Mouse (Mus musculus) mouse embryonic stem cell (cell line): ENCODE data around the gene Atp6v1g1.

ENCODE experiments used
- in situ Hi-C, 2 experiments: fragments of 300-500 bp; cut with MboI; formaldehyde crosslinking; loops; 1 replicate in 1 of 2; 3 replicates in 1 of 2; pipeline ENCODE4 v1.14.3; 2019 to 2020; ENCODE audit warnings: low sequenced_read_pairs in 2 of 2, low pct_unique_long_range_greater_than_20kb in 1 of 2, mixed read lengths in 1 of 2; ENCODE audit not compliant: unreplicated experiment in 1 of 2

Gene Atp6v1g1

DNA sequence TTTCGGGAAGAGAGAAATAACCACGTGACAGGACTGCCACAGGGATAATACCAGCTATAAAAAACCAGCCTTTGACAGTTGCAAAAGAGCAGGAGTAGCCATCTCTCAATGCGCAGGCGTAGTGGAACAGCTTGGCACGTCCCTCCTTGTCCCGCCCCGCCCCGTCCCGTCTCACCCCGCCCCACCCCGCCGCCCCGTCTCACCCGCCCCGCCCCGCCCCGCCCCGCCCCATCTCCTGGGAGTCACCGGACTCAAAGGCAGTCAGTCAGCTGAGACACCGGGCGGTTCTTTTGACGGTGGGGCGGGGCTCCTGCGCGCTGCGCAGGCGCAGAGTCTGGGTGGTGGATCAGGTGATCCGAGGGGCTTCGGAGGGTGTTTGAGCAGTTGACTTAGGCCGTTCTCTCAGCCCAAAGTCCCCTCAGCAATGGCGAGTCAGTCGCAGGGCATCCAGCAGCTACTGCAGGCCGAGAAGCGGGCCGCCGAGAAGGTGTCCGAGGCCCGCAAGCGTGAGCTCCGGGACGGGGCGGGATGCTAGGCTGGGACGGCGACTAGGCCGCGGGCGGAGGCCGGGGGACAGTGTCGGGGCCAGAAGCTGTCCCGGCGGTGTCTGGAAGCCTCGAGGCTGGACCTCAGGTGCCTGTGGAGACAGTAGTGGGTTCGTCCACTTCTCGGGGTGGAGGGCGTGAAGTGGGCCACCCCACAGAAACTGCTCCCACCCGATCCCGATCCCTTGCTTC lies at the start of gene Atp6v1g1:
Atp6v1g1 (plus strand) TSS at position 279 of the 737 bp plus-strand sequence.
- in situ Hi-C loops: no loop called here

DNA sequence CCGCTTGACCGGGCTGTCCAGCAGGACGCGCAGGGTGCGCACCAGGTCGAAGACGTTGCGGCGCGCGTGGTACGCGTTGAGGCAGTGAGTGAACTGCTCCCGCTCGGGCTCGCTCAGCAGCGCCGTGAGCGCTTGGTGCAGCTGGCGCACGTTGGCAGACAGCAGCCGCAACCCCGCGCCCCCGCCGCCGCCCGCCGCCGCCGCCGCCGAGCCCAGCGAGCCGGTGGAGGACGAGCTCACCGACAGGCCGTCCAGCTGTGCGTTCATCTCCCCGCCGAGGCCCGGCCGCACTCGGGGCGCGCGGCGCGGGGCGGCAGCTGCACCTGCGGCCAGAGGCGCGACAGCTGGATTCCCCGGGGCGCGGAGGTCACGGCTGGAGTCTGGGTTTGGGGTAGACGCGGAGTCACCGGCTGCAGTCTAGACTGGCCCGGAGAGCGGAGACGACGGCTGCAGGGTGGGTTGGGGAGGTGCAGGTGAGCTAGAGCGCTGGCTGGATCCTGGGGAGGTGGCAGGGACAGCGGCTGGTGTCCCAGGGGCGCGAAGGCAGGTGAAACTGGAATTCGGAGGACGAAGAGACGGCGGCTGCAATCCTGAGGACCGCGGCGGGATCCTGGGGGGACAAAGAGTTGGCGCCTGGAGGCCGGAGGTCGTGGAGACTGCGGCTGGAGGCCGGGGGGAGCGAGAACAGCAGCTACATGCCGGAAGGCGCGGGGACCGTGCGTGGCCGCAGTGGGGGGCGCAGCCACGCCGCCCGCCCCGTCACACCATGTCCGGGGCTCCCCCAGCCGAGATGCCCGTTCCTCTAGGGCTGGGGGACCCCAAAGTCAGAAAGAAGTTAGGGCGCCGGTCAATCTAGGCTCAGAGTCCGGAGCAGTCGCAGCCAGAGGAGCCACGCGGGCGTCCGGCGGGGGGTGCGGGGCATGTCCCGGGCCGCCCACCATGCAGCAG lies 49.3 kb upstream of the Atp6v1g1 start:
- in situ Hi-C loops: no loop called here

DNA sequence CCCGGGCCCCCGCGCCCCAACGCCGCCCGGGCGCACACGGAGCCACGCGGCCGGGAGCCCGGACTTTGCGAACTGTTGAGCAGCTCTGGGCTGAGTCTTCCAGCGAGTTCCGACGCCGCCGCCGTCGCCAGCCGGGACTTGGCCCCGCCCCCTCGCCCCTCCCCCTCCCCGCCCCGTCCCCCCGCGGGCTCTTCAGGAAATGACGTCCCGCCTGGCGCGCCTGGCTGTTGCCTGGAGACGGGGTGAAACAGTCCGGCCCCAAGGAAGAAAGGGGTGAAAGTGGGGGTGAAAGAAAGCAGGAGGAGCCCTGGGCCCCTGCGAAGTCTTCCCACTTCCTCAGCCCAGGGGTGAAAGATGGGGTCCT lies 48.7 kb upstream of the Atp6v1g1 start, which contains the start of gene Whrn:
Whrn (minus strand) TSS at position 77 of the 364 bp plus-strand sequence.
- in situ Hi-C loops: no loop called here

DNA sequence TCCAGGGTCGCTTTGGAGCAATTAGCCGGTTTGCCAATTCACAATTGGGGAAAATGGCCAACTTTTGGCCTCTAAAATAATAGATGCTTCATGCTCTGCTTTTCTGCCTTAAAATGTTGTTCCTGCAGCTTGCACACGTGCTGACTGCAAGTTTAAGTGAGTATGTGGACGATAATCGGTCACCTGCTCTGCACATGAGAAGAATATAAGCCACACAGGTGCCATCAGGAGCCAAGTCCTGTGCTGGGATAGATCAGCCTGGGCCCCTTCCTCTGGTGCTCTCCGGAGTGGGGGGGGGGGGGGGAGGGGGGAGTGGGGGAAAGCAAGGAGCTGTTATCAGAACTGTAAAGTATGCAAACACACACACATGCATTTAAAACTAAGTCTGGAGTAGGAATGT lies 48.3 kb upstream of the Atp6v1g1 start:
- in situ Hi-C loops: no loop called here

DNA sequence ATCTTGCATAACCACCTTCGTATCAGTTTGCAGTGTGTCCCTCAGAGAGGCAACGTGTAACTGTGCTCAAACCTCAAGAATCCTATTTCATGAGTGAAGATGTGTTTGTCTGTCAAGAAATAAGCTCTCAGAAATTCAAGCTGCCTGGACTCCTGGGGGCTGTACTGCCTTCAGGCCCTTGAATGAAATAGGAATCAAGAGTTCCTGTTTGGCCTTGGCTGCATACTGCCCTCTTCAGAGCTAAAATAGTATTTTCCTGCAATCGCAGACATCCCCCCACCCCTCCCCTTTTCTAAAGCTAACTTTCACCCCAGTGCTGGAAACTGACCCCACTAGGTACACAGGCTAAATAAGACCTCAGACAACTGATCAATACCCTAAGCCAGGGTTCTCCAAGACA lies 46.2 kb upstream of the Atp6v1g1 start:
- in situ Hi-C loops: no loop called here

DNA sequence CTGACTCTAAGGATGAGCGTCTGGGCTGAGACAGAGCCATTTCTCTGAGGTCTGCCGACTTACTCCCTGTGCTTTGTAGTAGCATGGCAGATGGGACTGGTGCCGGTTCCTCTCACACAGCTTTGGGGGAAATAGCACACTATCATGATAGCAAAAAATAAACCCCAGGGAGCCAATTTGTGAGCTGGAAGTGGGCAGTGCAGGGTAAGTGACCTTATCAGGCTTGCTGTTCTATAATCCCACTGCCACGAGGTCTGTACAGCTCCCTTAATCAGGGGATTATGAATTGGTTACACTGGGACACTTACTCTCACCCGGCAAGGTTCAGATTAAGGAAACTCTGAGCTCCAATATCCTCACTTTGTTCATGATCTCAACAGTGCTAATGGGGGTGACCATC lies 43.5 kb upstream of the Atp6v1g1 start:
- in situ Hi-C loops: loop anchor here in 1 of 2 experiments (5.0 to 25.0 kb wide), 3 partner anchors 84 to 436 kb away; partner anchors contain the start of genes Gm11213 and Tex48

DNA sequence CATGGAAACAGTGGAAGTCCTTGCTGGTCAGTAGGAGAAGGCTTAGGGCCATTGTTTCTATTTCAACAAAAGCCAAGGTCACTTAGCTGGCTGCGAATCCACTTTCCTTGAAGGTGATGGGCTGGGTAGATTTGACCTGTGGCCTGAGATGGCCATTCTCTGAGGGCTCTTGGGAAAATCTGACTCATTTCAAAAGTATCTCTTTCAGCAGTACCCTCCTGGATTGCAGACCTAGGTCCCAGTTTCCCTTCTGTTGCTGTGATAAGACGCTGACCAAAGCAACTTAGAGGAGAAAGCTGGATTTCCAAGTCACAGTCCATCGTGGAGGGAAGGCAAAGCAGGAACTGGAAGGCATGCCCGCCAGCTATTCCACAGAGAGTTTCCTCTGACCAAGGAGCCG lies 40.6 kb upstream of the Atp6v1g1 start:
- in situ Hi-C loops: loop anchor here in 1 of 2 experiments (5.0 to 25.0 kb wide), 3 partner anchors 87 to 433 kb away; partner anchors contain the start of genes Gm11213 and Tex48

DNA sequence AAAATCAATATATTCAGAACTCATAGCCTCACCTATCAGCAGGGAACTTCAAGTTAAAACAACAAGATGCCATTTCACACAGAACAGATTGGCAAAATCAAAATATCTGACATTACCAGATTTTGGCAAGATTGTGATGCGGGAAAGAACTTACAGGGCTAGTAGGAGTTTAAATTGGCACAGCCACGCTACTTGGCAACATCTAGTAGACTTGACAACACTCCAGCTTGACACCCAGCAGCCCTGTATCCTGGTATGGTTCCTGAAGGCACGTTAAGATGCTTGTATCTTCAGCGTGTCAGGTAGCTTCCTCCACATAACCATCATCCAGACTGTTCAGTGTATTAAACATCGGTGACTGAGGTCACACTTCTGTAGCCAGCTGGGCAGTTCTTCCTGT lies 37.1 kb upstream of the Atp6v1g1 start:
- in situ Hi-C loops: loop anchor here in 1 of 2 experiments (25.0 kb wide), 2 partner anchors 105 to 430 kb away; partner anchors contain the start of genes Gm11213 and Tex48

DNA sequence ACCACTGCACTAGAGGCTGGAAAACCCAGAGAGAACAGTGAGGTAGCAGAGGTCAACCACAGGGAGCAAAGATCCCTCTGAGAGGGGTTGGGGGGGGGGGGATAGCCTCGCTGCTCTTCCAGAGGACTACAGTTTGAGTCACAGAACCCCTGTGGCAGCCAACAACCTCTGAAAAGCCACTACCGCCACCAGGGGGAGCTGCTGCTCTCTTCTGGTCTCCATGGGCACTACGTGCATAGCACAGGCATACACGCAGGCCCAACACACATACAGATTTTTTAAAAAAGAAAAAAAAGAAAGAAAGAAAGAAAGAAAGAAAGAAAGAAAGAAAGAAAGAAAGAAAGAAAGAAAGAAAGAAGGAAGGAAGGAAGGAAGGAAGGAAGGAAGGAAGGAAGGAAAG lies 36.3 kb upstream of the Atp6v1g1 start:
- in situ Hi-C loops: loop anchor here in 1 of 2 experiments (25.0 kb wide), 2 partner anchors 104 to 429 kb away; partner anchors contain the start of genes Gm11213 and Tex48

DNA sequence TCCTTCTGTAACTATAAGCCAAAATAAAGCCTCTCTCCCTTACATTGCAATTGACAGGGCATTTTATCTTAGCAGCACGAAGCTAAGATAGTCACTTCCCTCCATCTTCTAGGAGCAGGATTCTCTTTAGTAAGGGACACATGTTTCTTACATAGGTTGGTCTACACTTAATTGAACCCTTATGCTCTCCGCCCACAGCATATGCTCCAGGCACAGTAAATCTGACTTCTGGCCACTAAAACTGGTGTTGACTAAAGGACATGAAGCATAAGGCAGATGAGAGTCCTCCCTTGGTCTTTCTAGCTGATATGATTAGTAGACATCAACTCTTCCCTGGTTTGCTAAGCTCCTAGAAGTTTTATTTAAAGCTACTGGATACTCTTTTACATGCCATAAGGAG lies 31.7 kb upstream of the Atp6v1g1 start:
- in situ Hi-C loops: loop anchor here in 1 of 2 experiments (25.0 kb wide), 2 partner anchors 99 to 424 kb away; partner anchors contain the start of genes Gm11213 and Tex48

DNA sequence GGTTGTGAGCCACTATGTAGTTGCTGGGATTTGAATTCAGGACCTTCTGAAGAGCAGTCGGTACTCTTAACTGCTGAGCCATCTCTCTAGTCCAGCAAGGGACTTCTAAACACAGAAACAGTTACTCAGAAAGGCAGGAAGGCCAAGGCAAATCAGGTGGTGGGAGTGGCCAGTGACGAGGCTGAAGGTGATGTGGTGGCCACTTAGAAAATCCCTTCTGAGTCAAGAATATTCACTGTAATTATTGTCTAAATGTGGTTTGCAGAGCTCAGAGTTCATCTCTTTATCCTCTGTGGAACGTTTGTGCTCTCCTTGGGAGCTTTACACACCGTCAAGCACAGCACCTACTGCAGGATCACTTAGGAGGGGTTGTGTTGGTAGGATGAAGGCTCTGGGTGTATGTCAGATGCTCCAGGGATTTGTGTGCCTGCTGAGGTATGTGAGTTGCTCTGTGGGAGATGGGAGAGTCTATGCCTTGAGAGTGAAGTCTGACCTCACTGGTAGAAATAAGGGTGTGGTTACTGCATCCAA lies 30.1 kb upstream of the Atp6v1g1 start:
- in situ Hi-C loops: loop anchor here in 1 of 2 experiments (25.0 kb wide), 2 partner anchors 98 to 423 kb away; partner anchors contain the start of genes Gm11213 and Tex48

DNA sequence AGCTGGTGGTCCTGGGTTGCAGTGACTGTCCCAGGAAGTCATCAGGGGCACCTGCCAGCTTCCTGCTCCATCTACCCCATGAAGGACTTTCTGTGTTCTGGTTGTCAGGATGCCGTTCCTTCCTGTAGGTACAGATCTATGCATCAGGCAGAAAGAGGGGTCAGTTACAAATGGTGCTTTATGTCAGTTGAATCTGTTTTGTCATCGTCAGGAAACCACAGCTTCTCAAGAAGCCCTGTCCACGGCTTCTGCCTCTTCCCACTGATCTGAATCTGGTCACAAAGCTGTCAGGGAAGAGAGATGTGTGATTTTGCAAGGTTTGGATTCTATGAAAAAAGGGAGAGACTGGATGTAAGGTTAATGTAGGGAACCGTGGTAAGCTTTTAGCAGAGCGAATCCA lies 29.6 kb upstream of the Atp6v1g1 start:
- in situ Hi-C loops: loop anchor here in 1 of 2 experiments (25.0 kb wide), 2 partner anchors 97 to 422 kb away; partner anchors contain the start of genes Gm11213 and Tex48

DNA sequence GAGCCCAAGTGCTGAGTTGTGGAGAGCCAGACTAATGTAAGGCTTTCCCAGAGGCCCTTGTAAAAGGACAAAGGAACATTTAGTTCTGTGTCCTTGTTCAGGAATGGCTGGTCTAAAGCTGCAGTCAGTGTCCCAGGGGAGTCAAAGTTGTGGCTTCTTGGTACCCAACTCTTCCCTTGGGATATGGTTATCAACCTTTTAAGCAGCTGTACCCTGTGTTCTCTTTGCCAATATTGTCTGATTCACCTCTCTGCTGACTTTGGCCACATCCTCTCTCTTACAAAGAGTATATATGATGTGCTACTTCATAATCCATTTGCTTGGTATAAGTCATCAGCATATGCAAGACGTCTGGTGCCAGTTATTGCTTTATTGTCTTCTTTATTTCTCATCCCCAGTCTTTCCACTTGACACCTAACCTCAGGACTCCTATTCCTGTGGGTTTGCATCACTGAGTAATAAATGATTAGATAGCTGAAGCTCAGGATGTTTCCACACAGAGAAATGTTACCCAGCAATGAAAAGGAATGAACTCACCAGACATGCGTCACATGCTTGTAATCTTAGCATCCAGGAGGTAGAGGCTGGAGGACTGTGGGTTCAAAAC lies 22.7 kb upstream of the Atp6v1g1 start:
- in situ Hi-C loops: loop anchor here in 1 of 2 experiments (25.0 kb wide), 2 partner anchors 90 to 415 kb away; partner anchors contain the start of genes Gm11213 and Tex48

DNA sequence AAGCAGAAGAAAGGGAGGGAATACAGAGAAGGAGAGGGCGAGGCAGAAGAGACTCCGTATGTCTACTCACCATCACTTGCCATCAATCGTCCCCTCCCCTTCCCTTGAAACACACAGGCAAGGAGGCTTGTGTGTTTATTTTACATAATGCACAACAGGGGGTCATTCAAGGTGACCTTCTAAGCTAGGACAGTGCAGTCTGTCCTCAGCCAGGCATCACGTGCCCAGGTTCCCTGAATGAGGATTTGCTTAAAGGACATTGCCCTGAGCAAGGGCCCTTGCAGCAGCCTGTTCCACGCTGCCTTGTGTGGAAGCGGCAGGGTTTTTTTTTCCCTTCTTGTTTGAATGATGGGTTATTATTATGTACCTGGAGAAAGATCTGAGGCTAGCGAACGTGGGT lies 19.1 kb upstream of the Atp6v1g1 start:
- in situ Hi-C loops: no loop called here

DNA sequence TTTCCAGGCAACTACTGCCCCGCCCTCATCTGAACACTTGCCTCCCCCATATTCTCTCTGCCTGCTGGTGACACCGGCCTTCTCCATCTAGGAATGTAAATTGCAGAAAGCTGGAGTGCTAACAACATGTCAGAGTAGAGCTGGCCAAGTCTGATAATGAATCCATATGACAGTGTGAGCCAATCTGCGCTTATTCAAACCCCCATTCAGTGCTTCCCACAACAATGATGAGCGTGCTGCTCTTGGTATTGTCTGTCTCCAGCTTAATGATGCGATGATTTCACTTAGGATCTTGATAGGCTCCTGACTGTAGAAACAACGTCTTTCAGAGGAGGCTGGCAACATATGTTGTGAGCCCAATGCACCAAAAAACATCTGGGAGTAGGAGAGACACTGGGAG lies 15.6 kb upstream of the Atp6v1g1 start:
- in situ Hi-C loops: no loop called here

DNA sequence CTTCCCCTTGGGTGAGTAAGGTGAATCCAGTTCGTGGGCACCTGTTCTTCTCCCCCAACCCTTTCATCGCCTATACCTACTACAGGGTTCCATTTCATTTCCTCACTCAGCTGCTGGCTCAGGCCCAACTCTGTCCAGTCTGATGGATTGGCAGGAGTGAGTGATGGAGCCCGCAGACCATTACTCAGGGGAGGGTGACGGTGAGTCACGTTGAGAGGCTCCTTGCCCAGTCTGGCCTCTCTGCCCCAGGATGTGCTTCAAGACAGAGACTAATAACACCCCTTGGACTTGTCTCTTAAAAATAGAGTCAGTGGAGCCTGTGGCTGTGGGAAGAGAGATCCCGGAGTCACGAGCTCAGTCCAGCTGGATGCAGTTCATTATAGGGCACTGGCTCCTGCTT lies 14.2 kb upstream of the Atp6v1g1 start:
- in situ Hi-C loops: no loop called here

DNA sequence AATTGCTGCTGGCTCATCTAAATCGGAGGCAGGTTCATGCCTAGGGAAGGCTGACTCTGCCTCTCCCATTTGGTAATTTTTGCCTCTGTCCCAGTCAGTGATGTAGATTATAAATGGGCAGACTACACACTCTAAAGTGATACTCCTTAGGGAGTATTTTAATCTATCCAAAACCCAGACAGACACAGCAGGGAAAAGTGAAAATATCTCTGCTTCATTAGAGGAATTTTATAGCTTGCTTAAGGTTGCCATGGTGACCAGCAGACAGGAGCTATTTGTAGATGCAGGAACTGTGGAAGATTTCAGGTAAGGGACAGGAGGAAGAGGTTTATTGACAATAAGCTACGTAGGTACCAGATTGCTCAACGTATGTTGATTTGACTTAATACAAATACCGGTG lies 7.0 kb upstream of the Atp6v1g1 start:
- in situ Hi-C loops: no loop called here

DNA sequence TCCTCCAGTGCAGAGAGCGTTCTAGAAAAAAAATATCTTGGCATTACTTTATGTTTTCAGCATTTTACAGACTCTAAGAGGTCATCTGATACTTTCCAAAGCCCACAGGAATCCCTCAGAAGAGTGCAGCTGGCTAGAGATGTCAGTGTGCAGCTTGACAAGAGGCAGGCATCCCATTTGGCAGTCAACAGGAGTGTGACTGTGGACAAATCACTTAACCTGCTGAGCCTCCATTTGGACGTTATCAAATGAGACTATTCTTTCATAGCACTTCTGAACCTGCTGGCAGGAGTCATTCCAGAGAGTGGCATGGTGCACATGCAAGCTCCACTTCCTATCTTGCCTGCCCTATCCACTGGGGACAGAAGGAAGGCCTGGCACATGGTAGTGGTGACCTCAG lies 2.4 kb upstream of the Atp6v1g1 start:
- in situ Hi-C loops: no loop called here
